Mouse (Mus musculus) bone marrow macrophage, adult 2 months (primary cell): ENCODE results near the gene Atp1a2. TPM values are rescaled to one million over a fixed set of nuclear protein-coding genes. Genes with fewer than 3 reads are reported as not detected.

Experiments used
- H3K27ac ChIP-seq: 2 replicates; pipeline ENCODE4 v1.5.1; 2012; ENCODE audit warnings: low read depth, low read length; ENCODE audit not compliant: insufficient read depth
- H3K4me1 ChIP-seq: 2 replicates; pipeline ENCODE4 v1.6.1; 2012; ENCODE audit warnings: low read length; ENCODE audit not compliant: control insufficient read depth, insufficient read depth
- H3K4me3 ChIP-seq: 2 replicates; pipeline ENCODE4 v1.5.1; 2012; ENCODE audit warnings: mild to moderate bottlenecking, low read length, moderate library complexity; ENCODE audit not compliant: insufficient read depth
- CTCF ChIP-seq: IDR thresholded peaks from 2 replicates; pipeline ENCODE4 v1.5.1; 2012; ENCODE audit warnings: low read depth, mild to moderate bottlenecking, low read length, moderate library complexity
- POLR2A ChIP-seq: IDR thresholded peaks from 2 replicates; pipeline ENCODE4 v1.6.1; 2012; ENCODE audit warnings: mild to moderate bottlenecking, low read depth, low read length, borderline replicate concordance
- polyA plus RNA-seq: library from polyadenylated mRNA; stranded (reverse); fragments of >200 nt; gene quantifications from 2 replicates; pipeline ENCODE4 v1.2.4, GENCODE M21; 2012; ENCODE audit not compliant: missing spikeins, insufficient read depth, insufficient read length

Atp1a2 gene
- polyA plus RNA-seq, 1 experiment: 0.36 TPM

- TF ChIP-seq POLR2A: no peak
- TF ChIP-seq CTCF: no peak
- no peak overlapping the region for H3K4me3 ChIP-seq
These were observed 4.4 kb downstream of the Atp1a2 start for GRCm38 (mm10) chr1:172293449-172293848.

DNA sequence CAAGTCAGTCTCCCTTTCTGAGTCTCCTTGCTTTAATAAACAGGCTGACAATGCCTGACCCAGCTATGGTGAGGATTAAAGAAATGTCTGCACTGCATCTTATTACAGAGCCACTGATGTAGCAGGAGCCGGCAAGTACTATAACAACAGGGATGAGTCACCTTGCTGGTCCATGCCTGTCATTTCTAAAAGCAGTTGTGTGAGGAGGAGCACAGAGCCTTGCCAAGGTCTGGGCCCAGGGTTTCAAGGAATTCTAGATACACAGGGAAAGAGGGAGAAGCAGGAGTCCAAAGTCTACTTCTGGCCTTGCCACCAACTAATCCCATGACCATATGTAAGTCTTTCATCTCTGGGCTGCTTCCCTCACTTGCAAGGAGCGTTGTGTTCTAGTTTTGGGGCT lies 5.0 kb downstream of the Atp1a2 start:
- Histone ChIP-seq H3K4me1 (no peaks in the 10 kb centered on the region), H3K4me3 (no peak overlapping the region), H3K27ac (no peak overlapping the region)
- TF ChIP-seq POLR2A (no peak), CTCF (no peak)

More at GRCm38 (mm10) chr1:172293449-172293848, 4.4 kb downstream of the Atp1a2 start:
- H3K4me1 ChIP-seq: no peaks in the 10 kb centered on the region
- H3K27ac ChIP-seq: no peak overlapping the region

DNA sequence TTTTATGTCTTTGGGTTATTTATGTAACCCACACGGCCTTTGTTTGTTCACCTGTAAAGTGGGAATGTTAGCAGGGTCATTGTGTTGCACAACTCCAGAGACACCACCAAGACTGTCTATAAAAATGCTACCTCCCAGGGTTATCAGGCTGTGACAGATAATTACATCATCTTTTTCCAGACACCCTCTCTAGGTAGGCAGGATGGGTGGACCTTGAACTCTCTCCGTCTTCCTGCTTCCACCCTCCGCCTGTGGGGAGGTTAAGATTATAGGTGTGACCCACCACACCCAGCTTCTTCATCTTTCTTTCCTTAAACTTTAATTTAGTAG lies 8.3 kb downstream of the Atp1a2 start:
- Histone ChIP-seq H3K27ac (no peak overlapping the region), H3K4me1 (no peaks in the 10 kb centered on the region), H3K4me3 (no peak overlapping the region)
- TF ChIP-seq POLR2A (no peak), CTCF (no peak)

DNA sequence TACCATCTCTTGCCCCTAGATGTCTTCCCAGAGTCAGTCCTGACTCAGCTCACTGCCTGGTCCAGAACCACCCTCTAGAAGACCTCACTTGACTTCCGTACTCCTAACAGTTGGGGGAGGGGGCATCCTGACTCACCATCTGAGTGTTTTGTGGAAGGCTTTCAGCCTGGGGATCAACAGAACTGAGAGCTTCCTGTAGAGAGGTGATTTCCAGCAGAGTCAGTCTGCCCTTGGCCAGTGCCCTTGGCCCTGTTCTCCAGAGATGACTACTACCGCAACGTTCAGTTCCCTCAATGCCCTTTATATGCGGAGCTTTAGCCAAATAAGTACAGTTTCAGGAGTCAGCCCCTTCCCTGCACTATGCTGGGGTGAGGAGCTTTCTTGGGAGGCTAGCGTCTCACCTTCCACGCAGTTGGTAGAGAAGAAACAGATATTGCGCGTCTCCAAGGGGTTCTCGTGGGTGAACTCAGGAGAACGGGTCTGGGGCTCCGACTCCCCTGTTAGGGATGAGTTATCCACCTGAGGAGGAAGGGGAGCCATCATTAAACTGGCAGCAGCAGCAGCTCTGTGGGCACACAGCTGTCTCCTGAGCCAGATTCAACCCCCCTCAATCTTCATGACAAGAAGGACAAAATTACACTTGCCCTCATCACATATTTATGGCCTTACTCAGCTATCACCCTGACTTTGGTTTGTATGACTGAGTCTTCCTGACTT lies 8.8 kb downstream of the Atp1a2 start:
- Histone ChIP-seq H3K4me1 (no peaks in the 10 kb centered on the region), H3K27ac (no peak overlapping the region), H3K4me3 (no peak overlapping the region)
- no peak for TF ChIP-seq CTCF
- no peak for TF ChIP-seq POLR2A

DNA sequence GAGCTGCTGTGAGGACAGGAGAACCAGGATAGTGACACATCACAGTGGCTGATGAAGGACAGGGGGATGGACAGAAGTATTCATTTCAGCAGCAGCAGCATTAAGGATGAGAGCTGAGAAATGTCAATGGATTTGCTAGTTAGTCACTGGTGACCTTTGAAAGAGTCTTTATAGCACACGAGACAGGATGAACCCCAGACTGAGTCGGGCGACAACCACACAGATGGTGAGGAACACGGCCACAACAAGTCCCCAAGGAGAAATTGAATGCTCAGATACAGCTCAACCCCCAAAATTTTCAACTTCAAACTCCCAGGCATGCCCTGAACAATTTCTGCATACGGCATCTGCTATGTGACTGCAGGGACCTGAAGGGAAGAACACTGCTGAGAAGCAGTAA lies 11.1 kb downstream of the Atp1a2 start:
- TF ChIP-seq POLR2A (no peak), CTCF (no peak)
- no peaks in the 10 kb centered on the region for H3K4me1 ChIP-seq
- no peak overlapping the region for H3K27ac ChIP-seq
- H3K4me3 ChIP-seq: no peak overlapping the region

- Histone ChIP-seq H3K27ac (no peak overlapping the region), H3K4me3 (no peak overlapping the region), H3K4me1 (no peaks in the 10 kb centered on the region)
- TF ChIP-seq POLR2A (no peak), CTCF (no peak)
These were observed 13.6 kb downstream of the Atp1a2 start for GRCm38 (mm10) chr1:172284221-172284620.

DNA sequence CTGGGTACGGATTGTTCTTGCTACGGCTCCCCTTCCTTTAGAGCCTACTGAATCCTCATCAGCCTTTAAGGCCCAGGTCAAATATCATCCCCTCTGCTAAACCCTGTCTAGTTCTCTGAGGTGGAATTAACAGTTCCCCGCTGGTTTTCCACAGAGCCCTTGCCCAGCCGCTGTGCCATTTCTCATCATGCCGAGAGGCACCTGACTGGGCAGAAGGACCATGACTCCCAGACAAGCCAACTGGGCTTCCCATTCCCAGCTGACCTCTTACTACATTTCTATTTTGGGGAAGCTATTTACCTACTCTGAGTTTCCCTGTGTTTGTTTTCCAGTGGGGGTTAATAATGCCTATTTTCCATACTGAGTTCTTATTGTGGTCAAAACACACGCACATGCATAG lies 14.8 kb downstream of the Atp1a2 start:
- TF ChIP-seq CTCF: no peak
- TF ChIP-seq POLR2A: no peak
- Histone ChIP-seq H3K4me1 (no peaks in the 10 kb centered on the region), H3K27ac (no peak overlapping the region), H3K4me3 (no peak overlapping the region)

DNA sequence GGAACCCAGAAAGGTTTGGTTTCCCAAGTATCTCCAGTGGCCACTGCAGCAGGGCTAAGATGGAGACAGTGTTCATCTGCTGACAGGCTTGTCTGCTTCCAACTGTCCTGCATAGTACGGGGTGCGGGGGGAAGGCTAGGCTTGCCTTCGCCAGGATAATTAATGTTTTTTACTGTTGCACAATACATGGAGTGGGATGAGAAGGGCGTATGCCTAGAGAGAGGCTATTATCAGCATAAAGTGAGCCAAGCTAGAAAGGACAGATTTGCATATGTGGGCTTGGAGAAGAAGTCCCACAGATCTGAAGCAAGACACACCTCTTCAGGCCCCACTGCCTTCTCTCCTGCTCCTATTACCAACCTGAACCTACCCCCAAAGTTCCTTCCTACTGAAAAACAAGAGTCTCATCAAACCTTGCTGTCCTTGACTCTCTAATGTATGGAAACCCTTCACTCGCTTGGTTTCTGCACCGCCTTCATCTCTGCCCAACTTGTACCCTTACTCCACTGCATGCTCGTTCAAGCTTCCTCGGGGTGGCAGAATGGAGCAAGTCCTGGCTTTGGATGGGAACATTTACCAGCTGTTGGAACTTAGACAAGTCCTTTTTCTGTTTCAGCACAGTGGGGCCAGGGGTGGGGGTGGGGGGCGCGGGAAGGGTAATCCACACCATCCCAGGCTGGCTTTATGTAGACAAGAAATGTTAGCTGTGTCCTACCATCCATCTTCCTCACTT lies 16.2 kb downstream of the Atp1a2 start:
- Histone ChIP-seq H3K4me3 (no peak overlapping the region), H3K4me1 (peaks cover 7% of the 10 kb centered on the region), H3K27ac (no peak overlapping the region)
- TF ChIP-seq POLR2A (no peak), CTCF (no peak)

GRCm38 (mm10) chr1:172279768-172280509 lies 17.9 kb downstream of the Atp1a2 start:
- no peak overlapping the region for H3K4me3 ChIP-seq
- H3K27ac ChIP-seq: no peak overlapping the region
- TF ChIP-seq CTCF (no peak), POLR2A (no peak)
- peaks cover 13% of the 10 kb centered on the region for H3K4me1 ChIP-seq

DNA sequence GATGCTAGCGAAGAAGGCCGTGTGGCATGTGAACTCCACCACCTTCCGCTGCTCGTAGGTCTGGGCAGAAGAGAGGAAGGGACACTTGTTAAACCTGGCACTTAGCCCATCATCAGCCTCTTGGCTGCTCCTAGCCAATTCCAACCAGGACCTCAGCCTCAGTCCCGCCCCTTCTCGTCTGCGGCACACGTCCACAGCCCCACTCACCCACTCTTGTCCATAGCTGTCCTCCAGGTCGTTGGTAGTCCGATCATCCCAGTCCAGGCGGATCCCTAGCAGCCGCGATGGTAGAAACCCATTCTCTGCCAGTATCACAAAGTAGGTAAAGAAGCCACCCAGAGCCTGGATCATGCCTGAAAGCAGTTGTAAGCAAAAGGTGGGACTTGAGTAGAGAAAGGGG lies 19.5 kb downstream of the Atp1a2 start:
- peaks cover 13% of the 10 kb centered on the region for H3K4me1 ChIP-seq
- no peak overlapping the region for H3K27ac ChIP-seq
- H3K4me3 ChIP-seq: no peak overlapping the region
- TF ChIP-seq POLR2A (no peak), CTCF (no peak)
